Mouse (Mus musculus) lung, postnatal 0 days (tissue): ENCODE data around the gene Adgrl1. TPM values are rescaled to one million over a fixed set of nuclear protein-coding genes. Genes with fewer than 3 reads are reported as not detected.

ENCODE experiments used
- ATAC-seq: fragments of 200-750 bp; cut with Nextera tagmentation; 2 replicates; pipeline ENCODE4 v1.8.0; 2017; ENCODE audit warnings: moderate library complexity
- DNase-seq: peaks from one replicate; pipeline ENCODE4 v3.0.0-alpha.2; 2016; ENCODE audit warnings: low spot score
- H3K27ac ChIP-seq: fragments of 300-500 bp; sonication (generic); 2 replicates; pipeline ENCODE4 v1.5.1; 2014; ENCODE audit warnings: antibody characterized with exemption, mild to moderate bottlenecking, low read length, mixed read lengths
- H3K27me3 ChIP-seq: fragments of 300-500 bp; sonication (generic); replicated peaks from 2 replicates; pipeline ENCODE4 v1.6.1; 2014; ENCODE audit warnings: low read length, mixed read lengths; ENCODE audit not compliant: insufficient read depth
- H3K36me3 ChIP-seq: fragments of 300-500 bp; sonication (generic); 2 replicates; pipeline ENCODE4 v1.6.1; 2014; ENCODE audit warnings: low read length, mixed read lengths; ENCODE audit not compliant: insufficient read depth
- H3K4me1 ChIP-seq: fragments of 300-500 bp; sonication (generic); 2 replicates; pipeline ENCODE4 v1.6.1; 2014; ENCODE audit warnings: antibody characterized with exemption, low read depth, low read length, mixed read lengths; ENCODE audit not compliant: insufficient read depth
- H3K4me2 ChIP-seq: fragments of 300-500 bp; sonication (generic); replicated peaks from 2 replicates; pipeline ENCODE4 v1.6.1; 2014; ENCODE audit warnings: low read depth, mild to moderate bottlenecking, low read length, moderate library complexity, mixed read lengths
- H3K4me3 ChIP-seq: fragments of 300-500 bp; sonication (generic); 2 replicates; pipeline ENCODE4 v1.5.1; 2014; ENCODE audit warnings: low read depth, low read length
- H3K9ac ChIP-seq: fragments of 300-500 bp; sonication (generic); replicated peaks from 2 replicates; pipeline ENCODE4 v1.6.1; 2014; ENCODE audit warnings: low read depth, mild to moderate bottlenecking
- H3K9me3 ChIP-seq: fragments of 300-500 bp; sonication (generic); 2 replicates; pipeline ENCODE4 v1.6.1; 2016; ENCODE audit warnings: low read length, mixed read lengths
- CTCF ChIP-seq: IDR thresholded peaks from 2 replicates; pipeline ENCODE4 v1.5.1; 2016; ENCODE audit warnings: antibody characterized with exemption, mild to moderate bottlenecking
- EP300 ChIP-seq: IDR thresholded peaks from 2 replicates; pipeline ENCODE4 v1.6.1; 2016; ENCODE audit warnings: antibody characterized with exemption, mild to moderate bottlenecking, control low read depth
- WGBS: fragments of 180-500 bp; shearing (Covaris S2); extraction: QIAGEN DNeasy Blood & Tissue Kit; methylation state at CpG from one replicate; pipeline ENCODE4 v1.1.7; 2014; 5-methylcytosine and 5-hydroxymethylcytosine counted together
- polyA plus RNA-seq: library from polyadenylated mRNA; unstranded; fragments of >200 nt; fragmentation: Nextera tagmentation; extraction: Ambion mirVana; gene quantifications from 2 replicates; pipeline ENCODE4 v1.2.1, GENCODE M21; 2015

The Adgrl1 gene
- polyA plus RNA-seq, 1 experiment from 2014 or later = 11.4 TPM

DNA sequence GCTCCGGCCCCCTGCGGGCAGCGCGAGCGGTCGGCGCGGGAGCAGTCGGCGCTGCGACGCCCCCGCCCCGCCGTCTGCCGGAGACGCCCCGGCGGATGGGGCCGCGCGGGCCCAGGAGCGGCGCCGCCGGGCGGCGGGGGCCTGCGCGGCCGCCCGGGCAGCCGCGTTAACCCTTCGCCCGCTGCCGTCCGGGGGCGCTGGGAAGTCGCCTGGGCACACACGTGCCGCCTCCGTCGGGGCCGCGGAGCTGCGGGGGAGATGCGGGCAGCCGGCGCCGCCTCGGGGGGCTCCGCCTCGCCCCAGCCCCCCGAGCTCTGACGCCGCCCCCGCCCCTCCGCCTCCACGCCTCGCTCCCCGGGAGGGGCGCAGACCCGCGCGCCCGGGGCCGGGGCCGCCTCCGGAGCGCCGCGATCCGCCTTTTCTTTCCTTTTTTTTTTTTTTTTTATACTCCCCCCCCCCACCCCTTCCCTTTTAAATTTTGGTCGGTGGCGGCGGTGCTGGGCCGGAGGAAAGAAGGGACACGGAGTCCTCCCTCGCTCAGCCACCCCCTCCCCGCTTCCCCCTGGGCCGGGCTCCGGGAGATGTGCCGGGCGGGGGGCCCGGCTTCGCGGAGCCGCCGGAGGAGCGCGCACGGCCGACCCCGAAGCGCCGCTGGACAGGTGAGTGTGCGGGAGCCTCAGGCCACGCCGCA lies 506 bp downstream of the Adgrl1 start:
- Histone ChIP-seq H3K36me3 (no peaks in the 10 kb centered on the region), H3K27ac (peak overlapping the region; percentile 92), H3K4me3 (peak overlapping the region; percentile 81), H3K27me3 (no peaks in the 10 kb centered on the region), H3K9me3 (no peaks in the 10 kb centered on the region), H3K4me2 (peak overlapping the region; percentile 100), H3K4me1 (no peaks in the 10 kb centered on the region), H3K9ac (peak overlapping the region; percentile 60)
- ATAC-seq = peak; percentile 32
- TF ChIP-seq CTCF = no peak
- no peak for TF ChIP-seq EP300
- WGBS = under 1% methylated on average over 24 of the region's 100 CpGs
- peak; percentile 17 for DNase-seq

DNA sequence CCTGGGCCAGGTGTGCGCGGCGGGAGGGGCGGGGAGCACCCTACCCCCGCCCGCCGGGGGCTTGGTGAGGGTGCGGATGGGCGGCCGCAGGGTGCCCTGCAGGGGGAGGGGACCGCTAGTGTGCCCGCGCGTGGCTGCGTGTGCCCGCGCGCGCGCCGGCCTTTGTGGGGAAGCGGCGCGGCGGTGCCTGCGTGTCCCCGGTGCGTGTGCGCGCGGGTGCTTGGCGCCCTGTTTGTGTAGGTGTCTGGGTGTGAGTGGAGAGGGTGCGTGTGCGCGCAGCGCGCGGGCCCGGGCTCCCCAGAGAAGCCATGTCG lies 1.0 kb downstream of the Adgrl1 start:
- H3K36me3 ChIP-seq = no peaks in the 10 kb centered on the region
- peak overlapping the region; percentile 60 for H3K9ac ChIP-seq
- H3K27ac ChIP-seq = 0 out of 2 replicates have a peak overlapping the region, but pooled peaks have one; percentile 92
- 2% methylated on average over 13 of the region's 40 CpGs for WGBS
- no peaks in the 10 kb centered on the region for H3K27me3 ChIP-seq
- ATAC-seq (no peak), DNase-seq (peak; percentile 30)
- H3K9me3 ChIP-seq = no peaks in the 10 kb centered on the region
- H3K4me2 ChIP-seq = peak overlapping the region; percentile 100
- peak overlapping the region; percentile 81 for H3K4me3 ChIP-seq
- no peaks in the 10 kb centered on the region for H3K4me1 ChIP-seq
- TF ChIP-seq EP300 = no peak
- TF ChIP-seq CTCF = no peak

DNA sequence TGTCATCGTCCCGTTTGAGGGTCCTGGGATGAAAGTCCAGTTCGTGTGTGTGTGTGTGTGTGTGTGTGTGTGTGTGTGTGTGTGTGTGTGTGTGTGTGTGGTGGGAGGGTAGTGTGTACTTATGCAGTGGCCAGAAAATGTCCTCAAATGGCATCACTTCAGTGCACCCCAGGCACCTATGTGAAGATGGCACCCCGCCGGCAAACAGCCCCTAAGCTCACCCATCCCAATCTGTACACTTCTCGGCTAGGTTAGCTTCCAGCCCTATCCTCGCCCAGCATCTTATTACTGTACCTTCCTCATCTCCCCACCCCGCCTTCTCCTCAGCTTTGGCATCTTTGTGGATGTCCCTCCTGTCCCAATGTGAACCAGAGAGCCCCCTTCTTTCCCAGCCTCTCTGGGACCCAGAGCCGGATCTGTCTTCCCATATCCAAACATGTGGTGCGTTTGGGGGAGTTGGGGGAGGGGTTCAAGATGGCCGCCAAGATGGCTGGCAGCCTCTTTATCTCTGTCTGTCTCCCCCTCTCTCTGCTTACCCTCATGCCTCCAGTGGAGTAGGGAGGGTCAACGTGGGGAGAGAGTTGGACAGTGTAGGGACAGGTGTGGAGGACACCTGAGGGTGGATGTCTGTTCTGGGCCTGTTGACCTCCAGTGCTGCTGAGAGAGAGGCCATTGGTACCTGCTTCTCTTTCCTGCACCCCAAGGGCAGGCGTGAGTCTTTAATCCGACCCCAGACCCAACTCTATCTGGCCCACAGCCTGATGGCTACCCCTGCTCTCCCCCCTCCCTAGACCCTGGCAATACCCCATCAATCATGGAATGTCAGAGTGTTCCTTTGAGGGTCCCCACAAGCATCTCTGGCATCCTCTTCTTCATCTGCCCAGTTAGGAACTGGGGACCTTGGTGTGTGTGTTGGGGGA lies 1.9 kb downstream of the Adgrl1 start:
- 15% methylated on average over 13 of the region's 14 CpGs for WGBS
- Histone ChIP-seq H3K27ac (no peak overlapping the region), H3K4me1 (no peaks in the 10 kb centered on the region), H3K9ac (no peak overlapping the region), H3K4me2 (peak overlapping the region; percentile 100), H3K36me3 (no peaks in the 10 kb centered on the region), H3K4me3 (peak overlapping the region; percentile 81), H3K27me3 (no peaks in the 10 kb centered on the region), H3K9me3 (no peaks in the 10 kb centered on the region)
- DNase-seq (no peak), ATAC-seq (no peak)
- TF ChIP-seq CTCF = no peak
- TF ChIP-seq EP300 = no peak

DNA sequence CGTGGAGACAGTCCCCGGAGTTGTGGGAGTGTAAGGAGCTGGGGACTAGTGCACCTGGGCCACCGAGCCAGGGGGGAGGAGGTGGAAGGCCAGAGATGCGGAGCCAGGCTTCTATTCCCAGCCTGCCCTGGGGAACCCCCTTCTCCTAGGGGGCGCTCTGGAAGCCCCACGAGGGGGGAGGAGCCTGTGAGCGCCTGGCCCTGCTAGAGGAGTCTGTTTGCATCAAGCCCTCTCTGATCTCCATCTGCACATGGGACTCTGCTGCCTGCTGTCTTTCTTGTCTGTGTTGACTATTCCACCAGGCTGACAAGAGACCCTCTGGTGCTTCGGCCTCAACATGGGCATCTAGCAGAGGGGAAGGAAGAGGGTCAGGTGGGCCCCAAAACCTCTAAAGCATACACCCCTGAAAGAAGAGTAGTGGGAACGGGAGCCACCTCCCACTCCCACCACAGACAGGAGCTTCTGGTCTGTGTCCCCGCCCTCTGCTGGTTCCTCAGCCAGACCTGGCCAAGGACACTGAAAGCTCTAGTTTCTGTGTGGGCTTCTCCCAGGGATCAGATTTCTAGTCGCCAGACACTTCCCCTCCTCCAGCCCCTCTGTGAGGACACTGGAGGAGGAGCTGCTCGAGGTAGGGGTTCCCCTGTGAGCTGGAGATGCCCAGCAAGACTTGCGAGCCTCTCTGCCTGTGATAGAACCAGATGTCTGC lies 3.2 kb downstream of the Adgrl1 start:
- no peak for DNase-seq
- H3K36me3 ChIP-seq = no peaks in the 10 kb centered on the region

DNA sequence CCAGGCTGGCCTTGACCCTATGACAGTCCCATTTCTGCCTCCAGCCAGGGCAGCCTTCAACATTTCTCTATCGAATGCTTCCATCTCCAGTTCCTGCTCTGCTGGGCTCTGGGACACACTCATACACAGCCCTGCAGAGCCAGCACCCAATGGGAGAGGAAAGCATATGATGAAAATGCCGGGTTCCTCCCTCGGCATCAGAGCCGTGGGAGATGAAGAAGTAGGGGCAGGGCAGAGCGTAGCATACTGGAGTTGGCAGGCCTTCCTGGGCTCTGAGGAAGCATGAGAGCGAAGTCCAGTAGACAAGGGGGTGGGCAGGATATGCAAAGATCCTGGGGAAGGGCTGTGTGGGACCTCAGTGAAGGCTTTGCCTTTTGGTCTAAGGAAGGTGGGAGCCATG lies 8.7 kb downstream of the Adgrl1 start:
- WGBS = 57% methylated on average over 6 of the region's 6 CpGs
- ATAC-seq = no peak
- H3K27me3 ChIP-seq = no peaks in the 10 kb centered on the region
- H3K4me1 ChIP-seq = peaks cover 12% of the 10 kb centered on the region; the same call in 1 of the 2 replicates
- H3K27ac ChIP-seq = no peak overlapping the region
- no peaks in the 10 kb centered on the region for H3K9me3 ChIP-seq
- no peaks in the 10 kb centered on the region for H3K36me3 ChIP-seq
- DNase-seq = no peak
- H3K9ac ChIP-seq = no peak overlapping the region
- H3K4me3 ChIP-seq = no peak overlapping the region
- H3K4me2 ChIP-seq = no peak overlapping the region
- TF ChIP-seq EP300 (no peak), CTCF (no peak)

More for the DNA sequence above, 3.2 kb downstream of the Adgrl1 start:
- no peaks in the 10 kb centered on the region for H3K4me1 ChIP-seq
- no peak overlapping the region for H3K4me2 ChIP-seq
- no peak overlapping the region for H3K9ac ChIP-seq
- H3K4me3 ChIP-seq = no peak overlapping the region
- H3K27me3 ChIP-seq = no peaks in the 10 kb centered on the region
- TF ChIP-seq CTCF (peak; percentile 38), EP300 (no peak)
- WGBS = 23% methylated on average over 10 of the region's 13 CpGs
- no peak for ATAC-seq
- H3K9me3 ChIP-seq = no peaks in the 10 kb centered on the region
- no peak overlapping the region for H3K27ac ChIP-seq

DNA sequence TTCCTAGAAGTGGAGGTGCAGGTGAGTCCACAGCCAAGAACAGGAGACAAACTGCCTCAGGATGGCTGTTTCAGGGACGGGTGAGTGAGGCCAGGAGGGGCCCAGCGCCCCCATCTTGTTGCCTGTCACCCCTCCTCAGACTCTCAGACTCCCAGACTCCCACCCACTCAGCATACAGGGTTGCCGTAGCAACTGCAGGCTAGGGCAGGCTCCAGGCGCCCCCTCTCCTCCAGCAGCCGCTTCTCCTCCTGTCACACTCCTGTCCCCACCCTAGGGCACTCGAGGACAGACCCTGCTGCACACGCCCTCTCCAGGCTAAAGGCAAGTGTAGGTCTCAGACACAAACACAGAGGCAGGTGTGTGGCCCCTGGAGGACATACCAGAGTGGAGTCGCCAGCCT lies 9.4 kb downstream of the Adgrl1 start:
- peaks cover 12% of the 10 kb centered on the region; the same call in 1 of the 2 replicates for H3K4me1 ChIP-seq
- H3K9me3 ChIP-seq = no peaks in the 10 kb centered on the region
- no peaks in the 10 kb centered on the region for H3K36me3 ChIP-seq
- H3K9ac ChIP-seq = no peak overlapping the region
- no peak overlapping the region for H3K4me3 ChIP-seq
- H3K27ac ChIP-seq = no peak overlapping the region
- ATAC-seq (no peak), DNase-seq (no peak)
- TF ChIP-seq CTCF (0 out of 2 replicates have a peak, but pooled peaks have one; percentile 12), EP300 (no peak)
- 35% methylated on average over 7 of the region's 8 CpGs for WGBS
- no peak overlapping the region for H3K4me2 ChIP-seq
- no peaks in the 10 kb centered on the region for H3K27me3 ChIP-seq
